Mouse (Mus musculus): ENCODE measurements around the gene Kif17.

GRCm38 (mm10) chr4:138347280-138347679 is 97.0 kb downstream of the Kif17 start:
- no peak for TF ChIP-seq POLR2A (IDR thresholded peaks at IDR 0.05; ENCODE audit: borderline replicate concordance, control insufficient read depth, low read depth, low read length)
- TF ChIP-seq CTCF (IDR thresholded peaks at IDR 0.05; ENCODE audit: control insufficient read depth, insufficient read depth, low read length): no peak
